Mouse (Mus musculus): ENCODE data around the gene Habp4.

The Habp4 gene

GRCm38 (mm10) chr13:64161548-64161915 lies at the start of gene Habp4:
Gene Habp4, plus strand, starts transcription at chr13:64161824.
- DNase-seq (ENCODE audit: low spot score): peak; percentile 99

DNA sequence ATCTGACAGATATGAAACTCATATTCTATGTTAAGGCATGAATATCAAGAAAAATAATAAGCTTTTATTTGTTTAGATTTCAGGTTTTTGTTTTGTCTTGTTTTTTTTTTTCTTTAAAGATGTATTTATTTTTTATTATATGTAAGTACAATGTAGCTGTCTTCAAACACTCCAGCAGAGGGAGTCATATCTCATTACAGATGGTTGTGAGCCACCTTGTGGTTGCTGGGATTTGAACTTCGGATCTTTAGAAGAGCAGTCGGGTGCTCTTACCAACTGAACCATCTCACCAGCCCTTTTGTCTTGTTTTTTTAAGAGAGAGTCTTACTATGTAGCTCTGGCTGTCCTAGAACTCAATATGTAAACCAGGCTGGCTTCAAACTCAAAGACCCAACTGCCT lies 44.2 kb upstream of the Habp4 start:
- no peak for DNase-seq (ENCODE audit: low spot score)

GRCm38 (mm10) chr13:64120760-64121159 lies 40.9 kb upstream of the Habp4 start:
- no peak for DNase-seq (ENCODE audit: low spot score)

DNA sequence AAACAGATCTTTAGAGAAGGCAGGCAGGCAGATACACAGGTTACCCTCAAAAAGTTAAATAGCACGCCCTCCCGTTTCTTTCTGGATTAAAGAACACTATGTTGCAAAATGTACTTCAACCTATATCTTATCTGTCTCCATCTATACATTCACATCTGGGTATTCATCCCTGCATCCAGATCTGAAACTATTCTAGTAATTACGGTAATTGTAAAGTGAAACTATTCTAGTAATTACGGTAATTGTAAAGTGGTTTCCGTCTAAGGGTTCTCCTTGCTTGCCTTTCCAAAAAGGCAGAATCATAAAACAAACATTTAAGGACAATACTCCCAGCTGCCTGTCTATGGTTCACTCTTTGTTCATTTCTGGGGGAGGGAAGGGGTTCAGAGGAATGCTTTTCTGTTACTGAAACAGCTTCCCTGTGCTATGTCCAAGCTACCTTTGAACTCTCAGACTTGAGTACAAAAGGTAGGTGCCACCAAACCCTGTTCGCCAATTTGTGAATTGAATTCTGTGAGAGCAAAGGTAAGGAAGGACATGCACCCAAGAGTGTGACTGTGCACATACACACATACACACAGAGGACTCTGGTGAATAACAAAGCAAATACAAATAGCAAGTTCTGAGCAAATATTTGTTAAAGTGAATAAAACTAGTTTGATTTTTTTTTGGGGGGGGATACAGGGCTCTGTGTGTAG lies 38.0 kb upstream of the Habp4 start:
- no peak for DNase-seq (ENCODE audit: low spot score)

GRCm38 (mm10) chr13:64124886-64125285 lies 36.7 kb upstream of the Habp4 start:
- no peak for DNase-seq (ENCODE audit: low spot score)

- no peak for DNase-seq (ENCODE audit: low spot score)
Observed at GRCm38 (mm10) chr13:64126316-64126715, 35.3 kb upstream of the Habp4 start.

- DNase-seq (ENCODE audit: low spot score): no peak
Observed at GRCm38 (mm10) chr13:64128858-64129615, 32.6 kb upstream of the Habp4 start, which contains the start of gene Slc35d2. Gene Slc35d2, minus strand, starts transcription at chr13:64129368.

- DNase-seq (ENCODE audit: low spot score): no peak
Observed at GRCm38 (mm10) chr13:64129616-64130375, 31.8 kb upstream of the Habp4 start.

GRCm38 (mm10) chr13:64150121-64150520 lies 11.5 kb upstream of the Habp4 start:
- DNase-seq (ENCODE audit: low spot score): no peak

GRCm38 (mm10) chr13:64152241-64152669 lies 9.4 kb upstream of the Habp4 start:
- peak; percentile 62 for DNase-seq (ENCODE audit: low spot score)

GRCm38 (mm10) chr13:64152671-64153082 lies 8.9 kb upstream of the Habp4 start:
- DNase-seq (ENCODE audit: low spot score): no peak

DNA sequence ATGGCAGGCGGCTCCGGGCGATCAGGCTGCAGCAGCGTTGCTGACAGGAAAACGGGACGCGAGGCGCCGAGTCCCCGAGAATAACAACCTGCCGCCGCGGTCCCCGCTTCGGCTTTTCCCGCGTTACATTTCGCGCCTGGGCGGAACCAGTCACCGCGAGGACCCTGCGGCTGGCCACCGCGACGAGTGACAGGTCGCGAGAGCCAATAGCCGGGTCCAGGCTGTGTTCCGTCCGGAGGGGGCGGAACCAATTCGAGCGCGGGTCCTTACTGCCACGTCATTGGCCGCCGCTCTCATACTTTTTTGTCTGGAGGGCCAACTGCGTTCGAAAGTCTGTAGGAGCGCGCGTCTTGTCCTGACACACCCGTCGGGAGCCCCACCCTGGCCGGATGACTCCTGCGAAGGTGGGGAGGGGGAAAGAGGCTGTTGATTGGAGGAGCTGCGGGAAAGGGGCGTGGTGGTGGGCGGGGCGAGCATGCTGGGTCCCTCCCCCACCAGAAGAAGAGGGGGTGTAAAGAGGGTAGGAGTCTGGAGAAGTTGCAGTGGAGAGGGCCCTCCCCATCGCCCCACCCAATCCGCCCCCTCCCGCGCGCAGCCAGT lies 8.4 kb upstream of the Habp4 start, which contains the start of gene Zfp367:
Zfp367 (minus strand) TSS at position 120 of the 600 bp plus-strand sequence.
- peak; percentile 95 for DNase-seq (ENCODE audit: low spot score)

- DNase-seq (ENCODE audit: low spot score): no peak
Observed at GRCm38 (mm10) chr13:64153751-64154267, 7.8 kb upstream of the Habp4 start.

- DNase-seq (ENCODE audit: low spot score): no peak
Observed at GRCm38 (mm10) chr13:64154651-64155050, 7.0 kb upstream of the Habp4 start.

DNA sequence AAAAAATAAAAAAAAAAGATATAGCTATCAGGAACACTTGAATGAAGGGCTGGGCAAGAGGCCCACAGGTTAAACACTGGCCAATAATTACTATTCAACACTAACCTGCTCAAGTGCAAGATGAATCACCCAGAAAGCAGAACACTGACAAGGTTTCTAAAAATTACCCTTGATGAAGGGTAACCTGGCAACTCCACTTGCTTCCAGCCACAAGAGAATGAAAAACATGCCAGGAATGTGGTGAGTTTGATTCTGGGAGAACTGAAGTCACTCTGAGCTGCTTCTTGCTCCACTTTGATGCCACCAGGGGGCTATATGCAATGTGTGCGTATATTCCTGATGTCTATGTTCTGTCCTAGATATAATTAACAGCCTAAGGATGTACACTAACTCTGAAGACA lies 6.5 kb upstream of the Habp4 start:
- no peak for DNase-seq (ENCODE audit: low spot score)

- DNase-seq (ENCODE audit: low spot score): no peak
Observed at GRCm38 (mm10) chr13:64156966-64157365, 4.7 kb upstream of the Habp4 start.

- DNase-seq (ENCODE audit: low spot score): peak; percentile 40
Observed at GRCm38 (mm10) chr13:64161916-64162611, 440 bp downstream of the Habp4 start.

- no peak for DNase-seq (ENCODE audit: low spot score)
Observed at GRCm38 (mm10) chr13:64162626-64163025, 1.0 kb downstream of the Habp4 start.

GRCm38 (mm10) chr13:64163147-64163715 lies 1.6 kb downstream of the Habp4 start:
- DNase-seq (ENCODE audit: low spot score): no peak

GRCm38 (mm10) chr13:64169746-64170145 lies 8.1 kb downstream of the Habp4 start:
- DNase-seq (ENCODE audit: low spot score): no peak

DNA sequence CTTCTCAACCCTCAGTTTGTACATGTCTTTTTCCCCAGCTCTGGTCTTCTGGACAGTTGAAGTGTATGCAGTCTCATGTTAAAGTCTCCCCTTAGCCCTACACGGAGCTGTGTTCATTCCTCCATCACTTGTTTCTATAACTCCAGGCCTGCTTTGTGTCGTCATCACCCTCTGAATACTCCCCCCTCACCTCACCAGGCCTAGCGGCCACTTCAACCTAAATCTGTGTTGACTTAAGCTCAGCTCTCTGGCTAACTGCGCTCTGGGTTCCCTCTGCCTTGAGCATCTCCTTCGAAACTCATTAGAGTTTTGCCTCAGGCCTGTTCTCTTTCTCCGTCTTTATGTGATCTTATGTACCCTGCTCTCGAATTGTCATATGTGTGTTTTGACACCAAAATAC lies 16.4 kb downstream of the Habp4 start:
- no peak for DNase-seq (ENCODE audit: low spot score)
